Mouse (Mus musculus) intestine, postnatal 0 days (tissue): ENCODE measurements around the gene Ccdc40. TPM values are rescaled to one million over a fixed set of nuclear protein-coding genes. Genes with fewer than 3 reads are reported as not detected.

Experiments used
- ATAC-seq: fragments of 200-750 bp; cut with Nextera tagmentation; 2 replicates; pipeline ENCODE4 v1.8.0; 2017; ENCODE audit warnings: mild to moderate bottlenecking, moderate TSS enrichment, moderate library complexity
- H3K27ac ChIP-seq: fragments of 300-500 bp; sonication (generic); 2 replicates; pipeline ENCODE4 v1.5.1; 2014; ENCODE audit warnings: mild to moderate bottlenecking, low read depth, low read length, moderate library complexity
- H3K27me3 ChIP-seq: fragments of 300-500 bp; sonication (generic); replicated peaks from 2 replicates; pipeline ENCODE4 v1.6.1; 2014; ENCODE audit warnings: low read length, mixed read lengths; ENCODE audit not compliant: control insufficient read depth, insufficient read depth
- H3K36me3 ChIP-seq: fragments of 300-500 bp; sonication (generic); 2 replicates; pipeline ENCODE4 v1.6.1; 2014; ENCODE audit warnings: mild to moderate bottlenecking, moderate library complexity; ENCODE audit not compliant: control insufficient read depth, insufficient read depth
- H3K4me1 ChIP-seq: fragments of 300-500 bp; sonication (generic); replicated peaks from 2 replicates; pipeline ENCODE4 v1.6.1; 2014; ENCODE audit warnings: antibody characterized with exemption, low read length, mixed read lengths; ENCODE audit not compliant: control insufficient read depth, insufficient read depth
- H3K4me2 ChIP-seq: fragments of 300-500 bp; sonication (generic); replicated peaks from 2 replicates; pipeline ENCODE4 v1.6.1; 2014; ENCODE audit warnings: low read depth, mild to moderate bottlenecking, moderate library complexity
- H3K4me3 ChIP-seq: fragments of 300-500 bp; sonication (generic); 2 replicates; pipeline ENCODE4 v1.5.1; 2014; ENCODE audit warnings: low read depth, low read length
- H3K9ac ChIP-seq: fragments of 300-500 bp; sonication (generic); 2 replicates; pipeline ENCODE4 v1.6.1; 2014; ENCODE audit warnings: mild to moderate bottlenecking, low read depth, low read length
- H3K9me3 ChIP-seq: fragments of 300-500 bp; sonication (generic); 2 replicates; pipeline ENCODE4 v1.6.1; 2016; ENCODE audit warnings: mixed run types; ENCODE audit not compliant: control insufficient read depth
- CTCF ChIP-seq: sonication (generic); IDR thresholded peaks from 2 replicates; pipeline ENCODE4 v1.5.1; 2016; ENCODE audit warnings: low read depth, mild to moderate bottlenecking, control low read depth, antibody characterized with exemption, moderate library complexity
- WGBS: fragments of 180-500 bp; shearing (Covaris S2); extraction: QIAGEN DNeasy Blood & Tissue Kit; methylation state at CpG from one replicate; pipeline ENCODE4 v1.1.7; 2014; 5-methylcytosine and 5-hydroxymethylcytosine counted together
- polyA plus RNA-seq: library from polyadenylated mRNA; unstranded; fragments of >200 nt; fragmentation: Nextera tagmentation; extraction: Ambion mirVana; gene quantifications from 2 replicates; pipeline ENCODE4 v1.2.1, GENCODE M21; 2015

Gene Ccdc40
- polyA plus RNA-seq, 1 experiment from 2014 or later: 1.5 TPM

- Histone ChIP-seq H3K9me3 (no peaks in the 10 kb centered on the region), H3K27ac (no peak overlapping the region), H3K4me2 (peak overlapping the region; percentile 44), H3K27me3 (no peaks in the 10 kb centered on the region), H3K36me3 (no peaks in the 10 kb centered on the region), H3K4me1 (no peaks in the 10 kb centered on the region), H3K9ac (no peak overlapping the region), H3K4me3 (no peak overlapping the region)
- no peak for TF ChIP-seq CTCF
- no peak for ATAC-seq
- WGBS: 56% methylated on average over 9 of the region's 9 CpGs
These were observed 29.8 kb downstream of the Ccdc40 start for GRCm38 (mm10) chr11:119258216-119258571.

- Histone ChIP-seq H3K4me1 (no peaks in the 10 kb centered on the region), H3K36me3 (no peaks in the 10 kb centered on the region), H3K9ac (no peak overlapping the region), H3K4me2 (peak overlapping the region; percentile 44), H3K27ac (no peak overlapping the region), H3K9me3 (no peaks in the 10 kb centered on the region), H3K27me3 (no peaks in the 10 kb centered on the region), H3K4me3 (0 out of 2 replicates have a peak overlapping the region, but pooled peaks have one; percentile 7)
- 51% methylated on average over 23 of the region's 23 CpGs for WGBS
- TF ChIP-seq CTCF: no peak
- ATAC-seq: peak; percentile 50
These were observed 30.4 kb downstream of the Ccdc40 start for GRCm38 (mm10) chr11:119258572-119259322.

- no peak overlapping the region for H3K4me3 ChIP-seq
- H3K27me3 ChIP-seq: no peaks in the 10 kb centered on the region
- no peak for TF ChIP-seq CTCF
- WGBS: 85% methylated on average over 8 of the region's 8 CpGs
- no peak overlapping the region for H3K27ac ChIP-seq
- no peaks in the 10 kb centered on the region for H3K4me1 ChIP-seq
- no peaks in the 10 kb centered on the region for H3K9me3 ChIP-seq
- H3K9ac ChIP-seq: no peak overlapping the region
- no peak overlapping the region for H3K4me2 ChIP-seq
- no peaks in the 10 kb centered on the region for H3K36me3 ChIP-seq
- no peak for ATAC-seq
These were observed 31.6 kb downstream of the Ccdc40 start for GRCm38 (mm10) chr11:119259977-119260376.

- no peak overlapping the region for H3K27ac ChIP-seq
These were observed 36.0 kb downstream of the Ccdc40 start for GRCm38 (mm10) chr11:119264413-119264812.

GRCm38 (mm10) chr11:119265811-119266210 is 37.4 kb downstream of the Ccdc40 start:
- no peak overlapping the region for H3K9ac ChIP-seq
- no peak for ATAC-seq
- H3K9me3 ChIP-seq: no peaks in the 10 kb centered on the region
- H3K4me2 ChIP-seq: no peak overlapping the region
- WGBS: 69% methylated on average over 7 of the region's 7 CpGs
- H3K36me3 ChIP-seq: peaks cover 3% of the 10 kb centered on the region; the same call in 1 of the 2 replicates
- TF ChIP-seq CTCF: no peak
- no peak overlapping the region for H3K4me3 ChIP-seq
- H3K27ac ChIP-seq: no peak overlapping the region
- H3K27me3 ChIP-seq: no peaks in the 10 kb centered on the region
- H3K4me1 ChIP-seq: no peaks in the 10 kb centered on the region

More at GRCm38 (mm10) chr11:119264413-119264812, 36.0 kb downstream of the Ccdc40 start:
- TF ChIP-seq CTCF: no peak
- no peaks in the 10 kb centered on the region; the same call in 1 of the 2 replicates for H3K36me3 ChIP-seq
- no peak overlapping the region for H3K9ac ChIP-seq
- H3K27me3 ChIP-seq: no peaks in the 10 kb centered on the region
- H3K4me2 ChIP-seq: no peak overlapping the region
- no peak for ATAC-seq
- H3K4me3 ChIP-seq: no peak overlapping the region
- H3K9me3 ChIP-seq: no peaks in the 10 kb centered on the region
- no peaks in the 10 kb centered on the region for H3K4me1 ChIP-seq
- 91% methylated on average over 13 of the region's 13 CpGs for WGBS

DNA sequence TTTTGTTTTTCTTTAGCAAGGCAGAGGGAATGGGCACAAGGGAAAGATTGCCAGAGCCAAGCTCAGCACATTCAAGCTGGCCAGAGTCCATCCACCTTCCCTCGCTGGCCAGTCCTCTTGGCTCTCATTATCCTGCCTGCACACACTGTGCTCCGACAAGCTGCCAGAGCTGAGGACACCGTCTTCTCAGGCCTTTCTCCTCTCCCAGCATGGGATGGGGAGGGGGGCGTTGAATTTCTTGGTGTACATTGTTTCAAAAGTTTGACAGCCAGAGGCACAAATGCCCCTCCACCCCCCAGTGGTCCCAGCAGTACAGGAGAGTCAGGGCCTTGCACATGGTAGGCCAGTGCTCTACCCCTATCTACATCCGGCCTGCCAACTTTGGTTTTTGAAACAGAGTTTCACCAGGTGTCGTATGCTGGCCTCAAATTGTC is 38.9 kb downstream of the Ccdc40 start:
- H3K27me3 ChIP-seq: no peaks in the 10 kb centered on the region
- H3K36me3 ChIP-seq: peaks cover 3% of the 10 kb centered on the region; the same call in 1 of the 2 replicates
- H3K9ac ChIP-seq: no peak overlapping the region
- no peaks in the 10 kb centered on the region for H3K4me1 ChIP-seq
- no peaks in the 10 kb centered on the region for H3K9me3 ChIP-seq
- 41% methylated on average over 6 of the region's 6 CpGs for WGBS
- H3K27ac ChIP-seq: peak overlapping the region; percentile 31; the same call in 1 of the 2 replicates
- no peak for TF ChIP-seq CTCF
- H3K4me3 ChIP-seq: no peak overlapping the region
- peak overlapping the region; percentile 97 for H3K4me2 ChIP-seq
- peak; percentile 23; the same call in 1 of the 2 replicates for ATAC-seq
